Mouse (Mus musculus) heart, embryonic 16.5 days (tissue): ENCODE measurements around the gene Atad1. TPM values are rescaled to one million over a fixed set of nuclear protein-coding genes. Genes with fewer than 3 reads are reported as not detected.
"Not testable (repeated sequence)": the region's sequence is repeated elsewhere in the genome, so short reads cannot be mapped to it uniquely, and the experiment has no call there.

Experiments
- ATAC-seq: fragments of 200-750 bp; cut with Nextera tagmentation; replicated peaks from 2 replicates; pipeline ENCODE4 v1.8.0; 2017; ENCODE audit warnings: moderate number of reproducible peaks; ENCODE audit not compliant: insufficient read depth, low FRiP score; ENCODE audit errors: extremely low read depth
- H3K27ac ChIP-seq: fragments of 300-500 bp; sonication (generic); 2 replicates; pipeline ENCODE4 v1.5.1; 2014; ENCODE audit warnings: mild to moderate bottlenecking, low read length, control low read depth, moderate library complexity
- H3K27me3 ChIP-seq: fragments of 300-500 bp; sonication (generic); 2 replicates; pipeline ENCODE4 v1.6.1; 2014; ENCODE audit warnings: low read length, mixed read lengths; ENCODE audit not compliant: control insufficient read depth, insufficient read depth
- H3K36me3 ChIP-seq: fragments of 300-500 bp; sonication (generic); 2 replicates; pipeline ENCODE4 v1.6.1; 2014; ENCODE audit not compliant: control insufficient read depth, insufficient read depth
- H3K4me1 ChIP-seq: fragments of 300-500 bp; sonication (generic); 2 replicates; pipeline ENCODE4 v1.6.1; 2014; ENCODE audit warnings: low read length, mixed read lengths; ENCODE audit not compliant: control insufficient read depth, insufficient read depth
- H3K4me2 ChIP-seq: fragments of 300-500 bp; sonication (generic); 2 replicates; pipeline ENCODE4 v1.6.1; 2014; ENCODE audit warnings: low read depth, mild to moderate bottlenecking, control low read depth, low read length
- H3K4me3 ChIP-seq: fragments of 300-500 bp; sonication (generic); 2 replicates; pipeline ENCODE4 v1.5.1; 2014; ENCODE audit warnings: mild to moderate bottlenecking, control low read depth, low read length
- H3K9ac ChIP-seq: fragments of 300-500 bp; sonication (generic); 2 replicates; pipeline ENCODE4 v1.6.1; 2014; ENCODE audit warnings: low read length, control low read depth
- H3K9me3 ChIP-seq: fragments of 300-500 bp; sonication (generic); replicated peaks from 2 replicates; pipeline ENCODE4 v1.6.1; 2016; ENCODE audit warnings: low read length; ENCODE audit not compliant: control insufficient read depth
- WGBS: fragments of 180-500 bp; shearing (Covaris S2); extraction: QIAGEN DNeasy Blood & Tissue Kit; methylation state at CpG from one replicate; pipeline ENCODE4 v1.1.7; 2014; 5-methylcytosine and 5-hydroxymethylcytosine counted together
- polyA plus RNA-seq: library from polyadenylated mRNA; unstranded; fragments of >200 nt; fragmentation: Nextera tagmentation; extraction: Ambion mirVana; gene quantifications from 2 replicates; pipeline ENCODE4 v1.2.1, GENCODE M21; 2015

The Atad1 gene
- polyA plus RNA-seq, 1 experiment from 2014 or later: 64.7 TPM

GRCm38 (mm10) chr19:32710288-32710687 is 29.3 kb downstream of the Atad1 start:
- Histone ChIP-seq H3K9ac (no peak overlapping the region), H3K4me2 (no peak overlapping the region), H3K9me3 (no peaks in the 10 kb centered on the region), H3K27ac (no peak overlapping the region), H3K4me1 (peaks cover 12% of the 10 kb centered on the region), H3K4me3 (no peak overlapping the region), H3K36me3 (peaks cover 1% of the 10 kb centered on the region; the same call in 1 of the 2 replicates), H3K27me3 (no peaks in the 10 kb centered on the region)
- no peak for ATAC-seq
- 63% methylated on average over 3 of the region's 3 CpGs for WGBS

- Histone ChIP-seq H3K4me3 (no peak overlapping the region), H3K27me3 (no peaks in the 10 kb centered on the region), H3K27ac (no peak overlapping the region), H3K9ac (no peak overlapping the region), H3K4me2 (no peak overlapping the region), H3K9me3 (no peaks in the 10 kb centered on the region), H3K36me3 (peaks cover 7% of the 10 kb centered on the region), H3K4me1 (peaks cover 12% of the 10 kb centered on the region)
- WGBS: 84% methylated on average over 5 of the region's 5 CpGs
- ATAC-seq: no peak
Observed at GRCm38 (mm10) chr19:32708996-32709395, 30.6 kb downstream of the Atad1 start.

GRCm38 (mm10) chr19:32702191-32702590 is 37.4 kb downstream of the Atad1 start:
- Histone ChIP-seq H3K4me1 (no peaks in the 10 kb centered on the region), H3K27me3 (no peaks in the 10 kb centered on the region), H3K9ac (no peak overlapping the region), H3K4me3 (no peak overlapping the region), H3K9me3 (no peaks in the 10 kb centered on the region), H3K4me2 (no peak overlapping the region), H3K36me3 (peaks cover 37% of the 10 kb centered on the region), H3K27ac (no peak overlapping the region)
- 77% methylated on average over 3 of the region's 3 CpGs for WGBS
- ATAC-seq: no peak

GRCm38 (mm10) chr19:32696674-32697073 is 42.9 kb downstream of the Atad1 start:
- Histone ChIP-seq H3K27ac (no peak overlapping the region), H3K4me3 (no peak overlapping the region), H3K36me3 (peaks cover 45% of the 10 kb centered on the region), H3K4me2 (no peak overlapping the region), H3K9me3 (no peaks in the 10 kb centered on the region), H3K4me1 (no peaks in the 10 kb centered on the region), H3K27me3 (no peaks in the 10 kb centered on the region), H3K9ac (no peak overlapping the region)
- no peak for ATAC-seq
- WGBS: 86% methylated on average over 2 of the region's 2 CpGs

- no peak overlapping the region for H3K27ac ChIP-seq
- H3K9me3 ChIP-seq: no peaks in the 10 kb centered on the region
- no peaks in the 10 kb centered on the region for H3K27me3 ChIP-seq
- H3K9ac ChIP-seq: no peak overlapping the region
- no peaks in the 10 kb centered on the region for H3K4me1 ChIP-seq
- no peak overlapping the region for H3K4me2 ChIP-seq
- peaks cover 33% of the 10 kb centered on the region for H3K36me3 ChIP-seq
- no peak overlapping the region for H3K4me3 ChIP-seq
- no peak for ATAC-seq
- WGBS: 55% methylated on average over 6 of the region's 6 CpGs
Observed at GRCm38 (mm10) chr19:32689724-32690123, 49.9 kb downstream of the Atad1 start.

GRCm38 (mm10) chr19:32688227-32688626 is 51.4 kb downstream of the Atad1 start:
- H3K9me3 ChIP-seq, ATAC-seq, H3K4me2 ChIP-seq, H3K27ac ChIP-seq, H3K4me3 ChIP-seq, H3K9ac ChIP-seq, H3K27me3 ChIP-seq, H3K4me1 ChIP-seq: not testable (repeated sequence)
- H3K36me3 ChIP-seq: peaks cover 31% of the 10 kb centered on the region
- 70% methylated on average over 3 of the region's 3 CpGs for WGBS

GRCm38 (mm10) chr19:32687721-32688120 is 51.9 kb downstream of the Atad1 start:
- WGBS: 82% methylated on average over 5 of the region's 5 CpGs
- no peak for ATAC-seq
- H3K27ac ChIP-seq: no peak overlapping the region
- no peaks in the 10 kb centered on the region for H3K27me3 ChIP-seq
- no peaks in the 10 kb centered on the region for H3K4me1 ChIP-seq
- peaks cover 27% of the 10 kb centered on the region for H3K36me3 ChIP-seq
- no peak overlapping the region for H3K4me3 ChIP-seq
- no peak overlapping the region for H3K4me2 ChIP-seq
- H3K9me3 ChIP-seq: no peaks in the 10 kb centered on the region
- no peak overlapping the region for H3K9ac ChIP-seq

GRCm38 (mm10) chr19:32683081-32683480 is 56.5 kb downstream of the Atad1 start:
- Histone ChIP-seq H3K9me3 (no peaks in the 10 kb centered on the region), H3K9ac (no peak overlapping the region), H3K27ac (no peak overlapping the region), H3K27me3 (no peaks in the 10 kb centered on the region), H3K4me1 (no peaks in the 10 kb centered on the region), H3K4me2 (no peak overlapping the region), H3K36me3 (peaks cover 20% of the 10 kb centered on the region), H3K4me3 (no peak overlapping the region)
- WGBS: 88% methylated on average over 5 of the region's 5 CpGs
- no peak for ATAC-seq

GRCm38 (mm10) chr19:32680894-32681293 is 58.7 kb downstream of the Atad1 start:
- H3K27me3 ChIP-seq: no peaks in the 10 kb centered on the region
- H3K4me3 ChIP-seq: no peak overlapping the region
- no peak overlapping the region for H3K27ac ChIP-seq
- H3K9ac ChIP-seq: no peak overlapping the region
- no peak overlapping the region for H3K4me2 ChIP-seq
- no peak for ATAC-seq
- no peaks in the 10 kb centered on the region for H3K4me1 ChIP-seq
- no peaks in the 10 kb centered on the region for H3K9me3 ChIP-seq
- H3K36me3 ChIP-seq: peaks cover 19% of the 10 kb centered on the region
- 79% methylated on average over 2 of the region's 2 CpGs for WGBS

- Histone ChIP-seq H3K4me1 (no peaks in the 10 kb centered on the region), H3K4me3 (no peak overlapping the region), H3K27ac (no peak overlapping the region), H3K27me3 (no peaks in the 10 kb centered on the region), H3K9ac (no peak overlapping the region), H3K36me3 (peaks cover 15% of the 10 kb centered on the region), H3K9me3 (no peaks in the 10 kb centered on the region), H3K4me2 (no peak overlapping the region)
- no peak for ATAC-seq
- WGBS: 84% methylated on average over 3 of the region's 3 CpGs
Observed at GRCm38 (mm10) chr19:32675766-32676165, 63.8 kb downstream of the Atad1 start.
